Mouse (Mus musculus) CD4-positive, CD25-positive, alpha-beta regulatory T cell, adult 4 months (primary cell): ENCODE data around the gene Olfr1098. TPM values are rescaled to one million over a fixed set of nuclear protein-coding genes. Genes with fewer than 3 reads are reported as not detected.

Experiments
- ATAC-seq: one replicate; pipeline ENCODE4 v1.8.0; 2017
- polyA plus RNA-seq, 2 experiments: library from polyadenylated mRNA; unstranded; fragments of 100-300 nt; shearing (Covaris generic); gene quantifications; one replicate each; pipeline ENCODE4 v1.2.1; 2017

The Olfr1098 gene
- not detected for polyA plus RNA-seq

DNA sequence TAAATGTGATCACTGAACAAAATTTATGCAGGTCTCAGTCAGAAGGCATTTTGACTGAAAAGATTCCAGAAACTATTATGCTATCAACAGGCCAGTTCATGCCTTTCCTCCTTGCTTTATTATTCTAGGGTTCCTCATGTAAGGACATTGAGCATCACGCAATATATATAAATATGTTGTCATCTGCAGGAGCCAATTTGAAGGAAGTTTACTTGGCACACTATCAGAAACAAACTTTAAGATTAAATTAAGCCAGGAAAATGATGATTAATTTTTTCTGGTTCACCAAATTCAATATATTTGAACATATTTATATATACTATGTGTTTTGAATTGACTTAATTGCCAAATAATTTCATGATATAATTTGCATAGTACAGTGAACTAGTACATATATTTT is at the start of gene Olfr1098:
Olfr1098 (minus strand) TSS at position 101 of the 400 bp plus-strand sequence.
- no peak for ATAC-seq

DNA sequence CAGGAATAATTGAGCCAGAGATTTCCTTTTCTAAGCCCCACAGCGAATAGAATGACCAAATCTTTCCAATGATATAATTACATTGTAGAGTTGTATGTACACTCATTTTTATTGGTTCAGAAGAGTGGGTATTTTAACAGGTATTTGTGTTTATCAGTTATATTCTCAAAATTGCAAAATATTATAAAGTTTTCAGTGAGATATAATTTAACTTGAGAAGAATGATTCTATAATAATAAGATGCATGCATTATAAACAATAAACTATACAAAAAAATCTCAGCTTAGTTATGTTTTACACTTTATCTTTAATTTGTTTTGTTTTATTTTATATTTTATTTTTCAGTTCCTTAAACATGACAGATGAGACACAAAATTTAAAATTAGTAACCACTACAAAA is 36.2 kb upstream of the Olfr1098 start, which contains the start of gene Olfr1099:
Olfr1099 (minus strand) TSS at position 101 of the 400 bp plus-strand sequence.
- ATAC-seq = no peak

DNA sequence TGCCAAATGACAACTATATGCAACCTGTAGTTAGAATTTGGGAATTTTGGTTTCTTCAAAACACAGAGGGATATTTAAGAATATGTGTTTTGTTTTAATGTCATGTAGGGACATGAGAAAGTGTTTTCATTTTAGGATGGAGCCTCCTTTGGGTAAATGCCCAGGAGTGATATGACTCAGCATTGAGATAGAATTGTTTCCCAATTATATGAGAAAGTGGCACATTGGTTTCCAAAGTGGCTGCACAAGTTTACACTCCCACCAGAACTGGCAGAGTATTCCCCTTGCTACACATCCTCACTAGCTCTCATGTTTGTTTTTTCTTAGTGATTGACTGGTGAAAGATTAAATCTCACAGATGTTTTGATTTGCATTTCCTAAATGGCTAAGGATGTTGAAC is 2.2 kb upstream of the Olfr1098 start:
- no peak for ATAC-seq

DNA sequence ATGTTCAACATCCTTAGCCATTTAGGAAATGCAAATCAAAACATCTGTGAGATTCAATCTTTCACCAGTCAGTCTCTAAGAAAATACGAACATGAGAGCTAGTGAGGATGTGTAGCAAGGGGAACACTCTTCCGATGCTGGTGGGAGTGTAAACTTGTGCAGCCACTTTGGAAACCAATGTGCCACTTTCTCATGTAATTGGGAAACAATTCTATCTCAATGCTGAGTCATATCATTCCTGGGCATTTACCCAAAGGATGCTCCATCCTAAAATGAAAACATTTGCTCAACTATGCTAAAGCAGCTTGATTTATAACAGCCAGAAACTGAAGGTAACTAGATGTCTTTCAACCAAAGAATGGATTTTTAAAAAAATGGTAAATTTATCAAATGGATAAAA is 18.7 kb downstream of the Olfr1098 start:
- ATAC-seq = no peak

DNA sequence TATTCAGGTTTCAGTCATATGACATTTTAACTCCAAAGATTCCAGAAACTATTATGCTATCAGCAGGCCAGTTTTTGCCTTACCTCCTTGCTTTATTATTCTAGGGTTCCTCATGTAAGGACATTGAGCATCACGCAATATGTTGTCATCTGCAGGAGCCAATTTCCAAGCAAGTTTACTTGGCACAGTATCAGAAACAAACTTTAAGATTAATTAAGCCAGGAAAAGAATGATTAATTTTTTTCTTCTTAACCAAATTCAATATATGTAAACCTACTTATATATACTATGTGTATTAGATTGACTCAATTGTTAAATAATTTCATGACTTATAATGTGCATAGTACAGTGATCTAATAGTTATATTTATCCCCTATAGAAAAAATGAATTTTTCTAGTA is 32.2 kb downstream of the Olfr1098 start, which contains the start of gene Olfr1097:
Olfr1097 (minus strand) TSS at position 101 of the 400 bp plus-strand sequence.
- no peak for ATAC-seq

DNA sequence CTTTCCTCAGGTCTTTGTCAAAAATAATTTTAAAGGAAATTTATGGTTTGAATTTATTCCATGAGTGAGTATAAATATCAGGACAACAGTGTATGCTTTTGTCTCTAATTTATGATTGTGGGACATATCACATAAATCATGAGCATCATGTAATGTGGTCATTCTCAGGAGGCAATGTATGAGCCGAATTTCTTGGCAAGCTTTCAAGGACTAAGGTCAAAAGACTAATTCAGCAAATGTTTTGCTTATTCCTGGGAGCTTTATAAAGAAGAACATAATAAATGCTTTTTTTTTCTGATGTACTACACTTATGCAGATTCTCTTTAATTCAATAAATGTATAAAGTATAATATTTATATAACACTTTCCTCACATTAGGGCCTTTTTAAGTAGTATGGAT is 49.6 kb downstream of the Olfr1098 start, which contains the start of gene Gm13723:
Gm13723 (minus strand) TSS at position 101 of the 400 bp plus-strand sequence.
- no peak for ATAC-seq

Other genes with a start within 250 kb of the Olfr1098 start
- not detected for gene Olfr1086, start 244.5 kb downstream of the Olfr1098 start, polyA plus RNA-seq
- gene Olfr1087, start 226.2 kb downstream of the Olfr1098 start, polyA plus RNA-seq = not detected
- not detected for gene Olfr1089, start 190.8 kb downstream of the Olfr1098 start, polyA plus RNA-seq
- gene Olfr1090, start 165.6 kb downstream of the Olfr1098 start, polyA plus RNA-seq = under 1 TPM in 1 of 2 experiments, not detected in 1; 0.15 TPM
- gene Olfr1093, start 142.1 kb downstream of the Olfr1098 start, polyA plus RNA-seq = not detected
- gene Olfr141, start 114.5 kb downstream of the Olfr1098 start, polyA plus RNA-seq = not detected
- gene Olfr1094, start 99.9 kb downstream of the Olfr1098 start, polyA plus RNA-seq = not detected
- not detected for gene Olfr1095, start 72.8 kb downstream of the Olfr1098 start, polyA plus RNA-seq
- not detected for gene Gm13723, start 49.7 kb downstream of the Olfr1098 start, polyA plus RNA-seq
- not detected for gene Olfr1097, start 32.3 kb downstream of the Olfr1098 start, polyA plus RNA-seq
- gene Olfr1099, start 36.1 kb upstream of the Olfr1098 start, polyA plus RNA-seq = not detected
- not detected for gene Olfr1100, start 55.4 kb upstream of the Olfr1098 start, polyA plus RNA-seq
- not detected for gene Olfr1101, start 66.7 kb upstream of the Olfr1098 start, polyA plus RNA-seq
- gene Olfr1102, start 73.9 kb upstream of the Olfr1098 start, polyA plus RNA-seq = not detected
- gene Olfr1104, start 102.5 kb upstream of the Olfr1098 start, polyA plus RNA-seq = not detected
- gene Olfr1105, start 112.0 kb upstream of the Olfr1098 start, polyA plus RNA-seq = not detected
- not detected for gene Olfr1106, start 127.7 kb upstream of the Olfr1098 start, polyA plus RNA-seq
- gene Olfr1107, start 151.3 kb upstream of the Olfr1098 start, polyA plus RNA-seq = not detected
- under 1 TPM in 1 of 2 experiments, not detected in 1; 0.13 TPM for gene Olfr1109, start 171.5 kb upstream of the Olfr1098 start, polyA plus RNA-seq
- gene Olfr259, start 190.0 kb upstream of the Olfr1098 start, polyA plus RNA-seq = not detected
- gene Olfr1110, start 215.8 kb upstream of the Olfr1098 start, polyA plus RNA-seq = not detected
- gene Olfr1111, start 228.1 kb upstream of the Olfr1098 start, polyA plus RNA-seq = not detected